In genomic region chr1:186354072-186354471, GRCm38 (mm10) we compare ENCODE assay signal across 23 mouse cellular contexts.
DNase-seq lines count a peak whose midpoint lies in the region; ATAC-seq and TF ChIP-seq lines count a peak whose summit lies in the region.
"Had no signal": no experiment of that assay in that cellular context is flagged by ENCODE, and none has a peak within 500 bp of the region (broad histone marks: within the 10 kb centered on the region; RNA-seq: fewer than 3 reads in every experiment).

No protein-coding gene starts in this region.

- ATAC-seq in heart, embryonic 11.5 days (replicated peaks; ENCODE audit: insufficient number of reproducible peaks, low FRiP score, low TSS enrichment), result no peak
- ATAC-seq in midbrain, embryonic 11.5 days (ENCODE audit: low FRiP score), result no peak
- ATAC-seq in activated CD4-positive, CD25-positive, alpha-beta regulatory T cell, adult 4 months, result no peak
- ATAC-seq: CD4-positive, CD25-positive, alpha-beta regulatory T cell, adult 4 months; forebrain, embryonic 13.5 days; forebrain, embryonic 15.5 days; forebrain, postnatal 0 days had no signal

- H3K36me3 ChIP-seq in heart, embryonic 11.5 days (ENCODE audit: control insufficient read depth, insufficient read depth, low read length), result no peaks in the 10 kb centered on the region
- no peaks in the 10 kb centered on the region for H3K36me3 ChIP-seq in midbrain, embryonic 11.5 days (ENCODE audit: control insufficient read depth, insufficient read depth, low read length)
- no peaks in the 10 kb centered on the region for H3K36me3 ChIP-seq in midbrain, embryonic 10.5 days
- H3K36me3 ChIP-seq in myocyte (ENCODE audit: control insufficient read depth, insufficient read depth), result no peaks in the 10 kb centered on the region
- H3K36me3 ChIP-seq: embryonic facial prominence, embryonic 13.5 days; embryonic facial prominence, embryonic 15.5 days; forebrain, embryonic 15.5 days; G1E had no signal

- H3K4me2 ChIP-seq in heart, embryonic 11.5 days, result no peak overlapping the region
- no peak overlapping the region for H3K4me2 ChIP-seq in midbrain, embryonic 11.5 days
- peak overlapping the region; percentile 31 for H3K4me2 ChIP-seq in myocyte (ENCODE audit: low read depth)
- H3K4me2 ChIP-seq: embryonic facial prominence, embryonic 13.5 days; embryonic facial prominence, embryonic 15.5 days; forebrain, embryonic 13.5 days; forebrain, embryonic 15.5 days had no signal

- no peaks in the 10 kb centered on the region for H3K27me3 ChIP-seq in heart, embryonic 11.5 days (ENCODE audit: control insufficient read depth, insufficient read depth, low read length)
- no peaks in the 10 kb centered on the region for H3K27me3 ChIP-seq in midbrain, embryonic 11.5 days (ENCODE audit: control insufficient read depth, insufficient read depth, low read length)
- no peaks in the 10 kb centered on the region for H3K27me3 ChIP-seq in midbrain, embryonic 10.5 days (ENCODE audit: low read depth, poor library complexity, severe bottlenecking)
- H3K27me3 ChIP-seq in myocyte (ENCODE audit: control insufficient read depth, insufficient read depth, insufficient read length), result no peaks in the 10 kb centered on the region
- H3K27me3 ChIP-seq: CH12.LX; embryonic facial prominence, embryonic 13.5 days; embryonic facial prominence, embryonic 15.5 days; forebrain, embryonic 13.5 days; forebrain, embryonic 15.5 days had no signal

- no peak overlapping the region for H3K4me3 ChIP-seq in heart, embryonic 11.5 days (ENCODE audit: low read depth, low read length)
- H3K4me3 ChIP-seq in midbrain, embryonic 11.5 days (ENCODE audit: low read depth, low read length), result no peak overlapping the region
- H3K4me3 ChIP-seq in midbrain, embryonic 10.5 days, result no peak overlapping the region
- H3K4me3 ChIP-seq in myocyte, result no peak overlapping the region
- H3K4me3 ChIP-seq: embryonic facial prominence, embryonic 13.5 days; embryonic facial prominence, embryonic 15.5 days; forebrain, embryonic 13.5 days; forebrain, embryonic 15.5 days had no signal

- no peak overlapping the region for H3K27ac ChIP-seq in heart, embryonic 11.5 days (ENCODE audit: low read depth, low read length)
- H3K27ac ChIP-seq in midbrain, embryonic 11.5 days (ENCODE audit: low read depth, low read length), result no peak overlapping the region
- no peak overlapping the region for H3K27ac ChIP-seq in midbrain, embryonic 10.5 days (replicated peaks)
- H3K27ac ChIP-seq: embryonic facial prominence, embryonic 13.5 days; embryonic facial prominence, embryonic 15.5 days; forebrain, embryonic 13.5 days; forebrain, embryonic 15.5 days had no signal

- H3K9me3 ChIP-seq in heart, embryonic 11.5 days (replicated peaks; ENCODE audit: control insufficient read depth, low read length), result no peaks in the 10 kb centered on the region; the same call in 1 of the 2 replicates
- no peaks in the 10 kb centered on the region for H3K9me3 ChIP-seq in midbrain, embryonic 11.5 days (ENCODE audit: control insufficient read depth, low read length)
- no peaks in the 10 kb centered on the region for H3K9me3 ChIP-seq in midbrain, embryonic 10.5 days (replicated peaks)
- H3K9me3 ChIP-seq: embryonic facial prominence, embryonic 15.5 days; forebrain, embryonic 13.5 days; forebrain, embryonic 15.5 days had no signal

- no peaks in the 10 kb centered on the region for H3K4me1 ChIP-seq in heart, embryonic 11.5 days (ENCODE audit: control insufficient read depth, insufficient read depth, low read length)
- no peaks in the 10 kb centered on the region for H3K4me1 ChIP-seq in midbrain, embryonic 11.5 days (ENCODE audit: control insufficient read depth, insufficient read depth, low read length)
- no peaks in the 10 kb centered on the region for H3K4me1 ChIP-seq in midbrain, embryonic 10.5 days
- H3K4me1 ChIP-seq: forebrain, embryonic 13.5 days; forebrain, embryonic 15.5 days had no signal

- peak; percentile 8 for DNase-seq in heart, adult 11 months
- peak; percentile 65 for DNase-seq in midbrain, embryonic 11.5 days (ENCODE audit: low spot score, missing footprints)
- no peak for DNase-seq in midbrain, embryonic 10.5 days (ENCODE audit: low spot score)
- DNase-seq: adrenal gland, adult 8-10 months; adrenal gland, postnatal 14 days; adrenal gland, postnatal 36 days; B cell, adult 2 months; cerebellum, adult 11-12 months; cerebellum, adult 2 months; cerebellum, adult 9-10 months; cerebellum, postnatal 10 days; cerebellum, postnatal 25 days; forebrain, postnatal 0 days had no signal

- no peak overlapping the region for H3K9ac ChIP-seq in heart, embryonic 11.5 days (ENCODE audit: low read depth, low read length)
- no peak overlapping the region for H3K9ac ChIP-seq in midbrain, embryonic 11.5 days (ENCODE audit: low read length)
- H3K9ac ChIP-seq: embryonic facial prominence, embryonic 13.5 days; embryonic facial prominence, embryonic 15.5 days; forebrain, embryonic 13.5 days; forebrain, embryonic 15.5 days; forebrain, postnatal 0 days had no signal

- no peaks in the 10 kb centered on the region for H3K79me2 ChIP-seq in myocyte (ENCODE audit: control insufficient read depth, insufficient read depth)

- no peak overlapping the region for H3ac ChIP-seq in myocyte (ENCODE audit: control insufficient read depth, insufficient read length)

- no peak for TF ChIP-seq POLR2A in myocyte (IDR thresholded peaks at IDR 0.05; ENCODE audit: insufficient read length, low read depth)

TF ChIP-seq in myocyte, 11 proteins besides CTCF, POLR2A, EP300 and RAD21:
- TF ChIP-seq POLR2AphosphoS2 (IDR thresholded peaks at IDR 0.05; ENCODE audit: insufficient read length, low read depth) (no peak), REST (IDR thresholded peaks at IDR 0.05; ENCODE audit: insufficient read depth, insufficient read length) (no peak), E2F4 (IDR thresholded peaks at IDR 0.05; ENCODE audit: insufficient read depth) (no peak), TCF3 (IDR thresholded peaks at IDR 0.05; ENCODE audit: insufficient read length, low read depth) (no peak), TCF12 (IDR thresholded peaks at IDR 0.05; ENCODE audit: insufficient read depth, poor library complexity, severe bottlenecking) (no peak)
